8 mouse cellular contexts compared by ENCODE assay signal in the genomic region with DNA sequence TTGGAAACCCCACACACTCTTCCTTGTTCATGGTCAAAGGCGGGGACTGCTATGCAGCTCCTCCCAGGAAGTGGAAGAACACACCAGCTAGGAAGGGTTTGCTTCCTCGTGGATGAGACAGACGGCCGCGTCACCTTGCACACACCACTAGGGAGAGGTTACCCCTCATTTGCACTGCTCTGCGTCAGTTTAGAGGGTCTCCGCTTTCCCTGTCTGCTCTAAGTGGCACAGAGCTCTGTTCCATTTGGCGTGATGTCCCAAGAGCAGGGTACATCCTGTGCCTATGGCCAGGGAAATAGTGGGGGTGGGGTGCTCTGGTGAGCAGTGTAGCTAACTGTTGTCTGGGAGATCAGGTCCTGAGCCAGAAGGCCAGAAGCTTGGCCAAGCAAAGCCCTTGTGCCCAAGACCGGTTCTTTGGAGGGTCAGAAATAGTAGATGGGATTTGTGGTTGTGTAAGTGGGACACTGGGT. TPM values are rescaled to one million over a fixed set of nuclear protein-coding genes. Genes with fewer than 3 reads are reported as not detected.
DNase-seq lines count a peak whose midpoint lies in the region; ATAC-seq and TF ChIP-seq lines count a peak whose summit lies in the region.

No protein-coding gene starts in this region.

- no peak overlapping the region for H3K4me2 ChIP-seq in kidney, embryonic 14.5 days (replicated peaks; ENCODE audit: low read depth, low read length)
- peak overlapping the region; percentile 18 for H3K4me2 ChIP-seq in heart, embryonic 13.5 days
- no peak overlapping the region; the same call in 1 of the 2 replicates for H3K4me2 ChIP-seq in liver, embryonic 14.5 days (ENCODE audit: low read depth)

- H3K4me1 ChIP-seq in kidney, embryonic 14.5 days (ENCODE audit: control insufficient read depth, insufficient read depth, low read length) = peaks cover 41% of the 10 kb centered on the region
- peaks cover 74% of the 10 kb centered on the region for H3K4me1 ChIP-seq in heart, embryonic 13.5 days
- H3K4me1 ChIP-seq in liver, embryonic 14.5 days (replicated peaks; ENCODE audit: control insufficient read depth in 2 of 2, insufficient read depth in 2 of 2, low read length in 1 of 2) = peaks cover 65 to 79% of the 10 kb centered on the region in 2 experiments

- H3K4me3 ChIP-seq in kidney, embryonic 14.5 days (ENCODE audit: low read length) = no peak overlapping the region
- no peak overlapping the region for H3K4me3 ChIP-seq in heart, embryonic 13.5 days
- H3K4me3 ChIP-seq in liver, embryonic 14.5 days (ENCODE audit: insufficient read depth in 1 of 2, low read depth in 2 of 2, low read length in 2 of 2) = no peak overlapping the region

- TF ChIP-seq EP300 in liver, embryonic 14.5 days (IDR thresholded peaks at IDR 0.05; ENCODE audit: low read depth) = no peak

- 62% methylated on average over 9 of the region's 9 CpGs for WGBS in kidney, embryonic 14.5 days
- 43% methylated on average over 9 of the region's 9 CpGs for WGBS in heart, embryonic 13.5 days
- 42% methylated on average over 9 of the region's 9 CpGs for WGBS in liver, embryonic 14.5 days (ENCODE audit: insufficient replicate concordance)

- no peak overlapping the region for H3K9ac ChIP-seq in kidney, embryonic 14.5 days (ENCODE audit: low read depth, low read length)
- H3K9ac ChIP-seq in heart, embryonic 13.5 days = peak overlapping the region; percentile 65
- no peak overlapping the region for H3K9ac ChIP-seq in liver, embryonic 14.5 days (replicated peaks)

- no peak for TF ChIP-seq CTCF in liver, embryonic 14.5 days (IDR thresholded peaks at IDR 0.05; ENCODE audit: low read depth)

- peaks cover 17% of the 10 kb centered on the region for H3K36me3 ChIP-seq in kidney, embryonic 14.5 days (ENCODE audit: control insufficient read depth, insufficient read depth, low read length)
- H3K36me3 ChIP-seq in heart, embryonic 13.5 days = peaks cover 46% of the 10 kb centered on the region
- peaks cover 6% of the 10 kb centered on the region; the same call in 1 of the 2 replicates for H3K36me3 ChIP-seq in liver, embryonic 14.5 days (replicated peaks; ENCODE audit: control insufficient read depth, insufficient read depth, low read depth)

- H3K27me3 ChIP-seq in kidney, embryonic 14.5 days (ENCODE audit: control insufficient read depth, insufficient read depth, low read length) = no peaks in the 10 kb centered on the region
- H3K27me3 ChIP-seq in heart, embryonic 13.5 days (replicated peaks) = no peaks in the 10 kb centered on the region
- no peaks in the 10 kb centered on the region for H3K27me3 ChIP-seq in liver, embryonic 14.5 days (ENCODE audit: control insufficient read depth, insufficient read depth, low read length)

- no peak for DNase-seq in kidney, postnatal 4 days
- peak; percentile 60 to 71 for DNase-seq in cerebellum, postnatal 10 days
- DNase-seq in liver, embryonic 14.5 days (ENCODE audit: low read depth in 3 of 3, low spot score in 3 of 3) = no peak
- DNase-seq in spleen, postnatal 14 days (ENCODE audit: low spot score in 2 of 2) = no peak
- DNase-seq in layer of hippocampus, adult 9-10 months (ENCODE audit: low spot score) = no peak
- no peak for DNase-seq in right cerebral cortex, postnatal 36 days (ENCODE audit: low spot score in 2 of 2)

- H3K27ac ChIP-seq in kidney, embryonic 14.5 days (ENCODE audit: low read depth, low read length) = peak overlapping the region; percentile 51; the same call in 1 of the 2 replicates
- H3K27ac ChIP-seq in heart, embryonic 13.5 days (replicated peaks) = peak overlapping the region; percentile 92
- H3K27ac ChIP-seq in liver, embryonic 14.5 days = peak overlapping the region; percentile 40

- 0 out of 2 replicates have a peak, but pooled peaks have one; percentile 35 for ATAC-seq in kidney, embryonic 14.5 days (ENCODE audit: low FRiP score, low TSS enrichment)
- ATAC-seq in heart, embryonic 13.5 days (ENCODE audit: extremely low read depth, insufficient number of reproducible peaks, low FRiP score, low TSS enrichment) = no peak
- no peak for ATAC-seq in liver, embryonic 14.5 days (ENCODE audit: insufficient read depth)

- H3K9me3 ChIP-seq in kidney, embryonic 14.5 days (ENCODE audit: control insufficient read depth, low read length) = no peaks in the 10 kb centered on the region
- H3K9me3 ChIP-seq in heart, embryonic 13.5 days = no peaks in the 10 kb centered on the region
- H3K9me3 ChIP-seq in liver, embryonic 14.5 days (ENCODE audit: control insufficient read depth, low read length) = no peaks in the 10 kb centered on the region

RNA-seq across cellular contexts. Expression of gene Thra, which starts 13.7 kb away (rescaled TPM):
- 28.0 and 31.8 TPM in 2 replicates for polyA plus RNA-seq in kidney, embryonic 14.5 days (2014; fragmentation: Nextera tagmentation; extraction: Ambion mirVana)
- 30.0 and 32.0 TPM in 2 replicates for polyA plus RNA-seq in heart, embryonic 13.5 days (2015; fragmentation: Nextera tagmentation; extraction: Ambion mirVana)
- 14.6 and 15.6 TPM in 2 replicates for polyA plus RNA-seq in liver, embryonic 14.5 days (2012; rRNA removed)
- 8.3 and 10.0 TPM in 2 replicates for polyA plus RNA-seq in liver, embryonic 14.5 days (2014; fragmentation: Nextera tagmentation; extraction: Ambion mirVana)

RNA-seq across cellular contexts. Expression of gene Nr1d1, which starts 20.9 kb away (rescaled TPM):
- 1.6 and 2.6 TPM in 2 replicates for polyA plus RNA-seq in kidney, embryonic 14.5 days (2014; fragmentation: Nextera tagmentation; extraction: Ambion mirVana)
- polyA plus RNA-seq in heart, embryonic 13.5 days (2015; fragmentation: Nextera tagmentation; extraction: Ambion mirVana) = 5.9 and 6.4 TPM in 2 replicates
- polyA plus RNA-seq in liver, embryonic 14.5 days (2012; rRNA removed) = 0.54 and 0.65 TPM in 2 replicates
- 0.56 and 0.58 TPM in 2 replicates for polyA plus RNA-seq in liver, embryonic 14.5 days (2014; fragmentation: Nextera tagmentation; extraction: Ambion mirVana)

RNA-seq across cellular contexts. Expression of gene Med24, which starts 25.0 kb away (rescaled TPM):
- 39.5 and 59.1 TPM in 2 replicates for polyA plus RNA-seq in kidney, embryonic 14.5 days (2014; fragmentation: Nextera tagmentation; extraction: Ambion mirVana)
- 35.1 and 37.4 TPM in 2 replicates for polyA plus RNA-seq in heart, embryonic 13.5 days (2015; fragmentation: Nextera tagmentation; extraction: Ambion mirVana)
- polyA plus RNA-seq in liver, embryonic 14.5 days (2012; rRNA removed) = 25.0 and 29.6 TPM in 2 replicates
- polyA plus RNA-seq in liver, embryonic 14.5 days (2014; fragmentation: Nextera tagmentation; extraction: Ambion mirVana) = 21.3 and 25.6 TPM in 2 replicates

RNA-seq across cellular contexts. Expression of gene Msl1, which starts 41.1 kb away (rescaled TPM):
- 21.6 and 33.7 TPM in 2 replicates for polyA plus RNA-seq in kidney, embryonic 14.5 days (2014; fragmentation: Nextera tagmentation; extraction: Ambion mirVana)
- polyA plus RNA-seq in heart, embryonic 13.5 days (2015; fragmentation: Nextera tagmentation; extraction: Ambion mirVana) = 14.6 and 15.7 TPM in 2 replicates
- polyA plus RNA-seq in liver, embryonic 14.5 days (2012; rRNA removed) = 11.5 and 15.8 TPM in 2 replicates
- 4.5 and 4.9 TPM in 2 replicates for polyA plus RNA-seq in liver, embryonic 14.5 days (2014; fragmentation: Nextera tagmentation; extraction: Ambion mirVana)

RNA-seq across cellular contexts. Expression of gene Casc3, which starts 50.5 kb away (rescaled TPM):
- 28.1 and 43.1 TPM in 2 replicates for polyA plus RNA-seq in kidney, embryonic 14.5 days (2014; fragmentation: Nextera tagmentation; extraction: Ambion mirVana)
- polyA plus RNA-seq in heart, embryonic 13.5 days (2015; fragmentation: Nextera tagmentation; extraction: Ambion mirVana) = 22.3 and 23.1 TPM in 2 replicates
- 12.2 and 12.7 TPM in 2 replicates for polyA plus RNA-seq in liver, embryonic 14.5 days (2012; rRNA removed)
- 11.5 and 13.0 TPM in 2 replicates for polyA plus RNA-seq in liver, embryonic 14.5 days (2014; fragmentation: Nextera tagmentation; extraction: Ambion mirVana)

Comparison
In these comparisons a context has a peak if more than half of its experiments do, and no peak if none do; other contexts are left out.
1. H3K27ac ChIP-seq: peak in every context shown above with its lines; median percentile 92 in heart, embryonic 13.5 days; 51 in kidney, embryonic 14.5 days; 40 in liver, embryonic 14.5 days.
2. DNase-seq: peak in cerebellum, postnatal 10 days (2 of 2); none in kidney, postnatal 4 days (0 of 2), liver, embryonic 14.5 days (0 of 3), spleen, postnatal 14 days (0 of 2), layer of hippocampus, adult 9-10 months (single experiment) and right cerebral cortex, postnatal 36 days (0 of 2).